Mouse (Mus musculus) forebrain, embryonic 16.5 days (tissue): Measurements from ENCODE around the gene Prkd3. TPM values are rescaled to one million over a fixed set of nuclear protein-coding genes. Genes with fewer than 3 reads are reported as not detected.
A peak's percentile ranks its signal among the peaks of the same experiment; 100 is the strongest.

Experiments used
- ATAC-seq: fragments of 200-750 bp; cut with Nextera tagmentation; 2 replicates; pipeline ENCODE4 v1.8.0; 2017; ENCODE audit warnings: mild to moderate bottlenecking, moderate library complexity
- H3K27ac ChIP-seq: fragments of 300-500 bp; sonication (generic); 2 replicates; pipeline ENCODE4 v1.5.1; 2014; ENCODE audit warnings: low read length, control low read depth
- H3K27me3 ChIP-seq: fragments of 300-500 bp; sonication (generic); replicated peaks from 2 replicates; pipeline ENCODE4 v1.6.1; 2014; ENCODE audit warnings: low read length; ENCODE audit not compliant: control insufficient read depth, insufficient read depth
- H3K36me3 ChIP-seq: fragments of 300-500 bp; sonication (generic); 2 replicates; pipeline ENCODE4 v1.6.1; 2014; ENCODE audit not compliant: control insufficient read depth, insufficient read depth
- H3K4me1 ChIP-seq: fragments of 300-500 bp; sonication (generic); replicated peaks from 2 replicates; pipeline ENCODE4 v1.6.1; 2014; ENCODE audit warnings: low read length; ENCODE audit not compliant: control insufficient read depth, insufficient read depth
- H3K4me2 ChIP-seq: fragments of 300-500 bp; sonication (generic); 2 replicates; pipeline ENCODE4 v1.6.1; 2014; ENCODE audit warnings: mild to moderate bottlenecking, low read length, control low read depth
- H3K4me3 ChIP-seq: fragments of 300-500 bp; sonication (generic); replicated peaks from 2 replicates; pipeline ENCODE4 v1.5.1; 2014; ENCODE audit warnings: mild to moderate bottlenecking, low read length, control low read depth
- H3K9ac ChIP-seq: fragments of 300-500 bp; sonication (generic); replicated peaks from 2 replicates; pipeline ENCODE4 v1.6.1; 2014; ENCODE audit warnings: low read depth, low read length, control low read depth
- H3K9me3 ChIP-seq: fragments of 300-500 bp; sonication (generic); 2 replicates; pipeline ENCODE4 v1.6.1; 2016; ENCODE audit warnings: low read length; ENCODE audit not compliant: control insufficient read depth
- WGBS: fragments of 180-500 bp; shearing (Covaris S2); extraction: QIAGEN DNeasy Blood & Tissue Kit; methylation state at CpG from one replicate; pipeline ENCODE4 v1.1.7; 2014; 5-methylcytosine and 5-hydroxymethylcytosine counted together
- polyA plus RNA-seq: library from polyadenylated mRNA; unstranded; fragments of >200 nt; fragmentation: Nextera tagmentation; extraction: Ambion mirVana; gene quantifications from 2 replicates; pipeline ENCODE4 v1.2.1, GENCODE M21; 2015

The Prkd3 gene
- polyA plus RNA-seq, 1 experiment from 2014 or later, result 27.0 TPM

GRCm38 (mm10) chr17:78916899-78917298 lies 103.7 kb downstream of the Prkd3 start:
- Histone ChIP-seq H3K9me3 (no peaks in the 10 kb centered on the region), H3K36me3 (peaks cover 18% of the 10 kb centered on the region), H3K4me1 (peaks cover 15% of the 10 kb centered on the region), H3K4me2 (peak overlapping the region; percentile 75), H3K4me3 (peak overlapping the region; percentile 86), H3K27me3 (no peaks in the 10 kb centered on the region), H3K9ac (peak overlapping the region; percentile 92), H3K27ac (peak overlapping the region; percentile 82)
- WGBS, result 1% methylated on average over 11 of the region's 11 CpGs
- ATAC-seq, result no peak

- 0% methylated on average over 37 of the region's 37 CpGs for WGBS
- Histone ChIP-seq H3K4me1 (peaks cover 15% of the 10 kb centered on the region), H3K9me3 (no peaks in the 10 kb centered on the region), H3K27ac (peak within 1 kb of the TSS; percentile 82), H3K27me3 (no peaks in the 10 kb centered on the region), H3K36me3 (peaks cover 13% of the 10 kb centered on the region), H3K4me2 (peak within 1 kb of the TSS; percentile 75), H3K9ac (peak within 1 kb of the TSS; percentile 92), H3K4me3 (peak within 1 kb of the TSS; percentile 86)
- peak; percentile 94 for ATAC-seq
These were observed 104.2 kb downstream of the Prkd3 start, which contains the start of gene Cebpzos for GRCm38 (mm10) chr17:78916369-78916813. TSS of gene Cebpzos (plus strand) at chr17:78916500.

- Histone ChIP-seq H3K27ac (peak overlapping the region; percentile 82), H3K36me3 (peaks cover 8% of the 10 kb centered on the region; the same call in 1 of the 2 replicates), H3K4me2 (peak overlapping the region; percentile 75), H3K4me3 (peak overlapping the region; percentile 86), H3K9me3 (no peaks in the 10 kb centered on the region), H3K4me1 (peaks cover 15% of the 10 kb centered on the region), H3K9ac (peak overlapping the region; percentile 92), H3K27me3 (no peaks in the 10 kb centered on the region)
- WGBS, result 47% methylated on average over 6 of the region's 6 CpGs
- ATAC-seq, result peak; percentile 21
These were observed 104.8 kb downstream of the Prkd3 start for GRCm38 (mm10) chr17:78915772-78916171.

- Histone ChIP-seq H3K9ac (no peak overlapping the region), H3K4me2 (no peak overlapping the region), H3K27me3 (no peaks in the 10 kb centered on the region), H3K27ac (no peak overlapping the region), H3K4me1 (peaks cover 15% of the 10 kb centered on the region), H3K9me3 (no peaks in the 10 kb centered on the region), H3K36me3 (peaks cover 3% of the 10 kb centered on the region; the same call in 1 of the 2 replicates), H3K4me3 (no peak overlapping the region)
- 83% methylated on average over 3 of the region's 3 CpGs for WGBS
- no peak for ATAC-seq
These were observed 106.7 kb downstream of the Prkd3 start for GRCm38 (mm10) chr17:78913921-78914320.

- ATAC-seq, result peak; percentile 75
- WGBS, result 29% methylated on average over 6 of the region's 6 CpGs
- Histone ChIP-seq H3K27me3 (no peaks in the 10 kb centered on the region), H3K27ac (no peak overlapping the region), H3K4me1 (peaks cover 13% of the 10 kb centered on the region), H3K9me3 (no peaks in the 10 kb centered on the region), H3K4me3 (peak overlapping the region; percentile 39), H3K4me2 (peak overlapping the region; percentile 42), H3K36me3 (no peaks in the 10 kb centered on the region), H3K9ac (peak overlapping the region; percentile 5; the same call in 1 of the 2 replicates)
These were observed 107.7 kb downstream of the Prkd3 start for GRCm38 (mm10) chr17:78912861-78913281.

- no peaks in the 10 kb centered on the region for H3K27me3 ChIP-seq
- H3K9ac ChIP-seq, result no peak overlapping the region
- WGBS, result 75% methylated on average over 2 of the region's 2 CpGs
- no peak for ATAC-seq
- no peak overlapping the region for H3K4me2 ChIP-seq
- H3K9me3 ChIP-seq, result no peaks in the 10 kb centered on the region
- H3K4me1 ChIP-seq, result no peaks in the 10 kb centered on the region
- no peaks in the 10 kb centered on the region for H3K36me3 ChIP-seq
- no peak overlapping the region for H3K27ac ChIP-seq
- H3K4me3 ChIP-seq, result no peak overlapping the region
These were observed 111.2 kb downstream of the Prkd3 start for GRCm38 (mm10) chr17:78909374-78909773.

GRCm38 (mm10) chr17:78906892-78907291 lies 113.7 kb downstream of the Prkd3 start, which contains the start of gene Sult6b1:
TSS of gene Sult6b1 (minus strand) at chr17:78906992.
- WGBS, result 87% methylated on average over 5 of the region's 5 CpGs
- no peak within 1 kb of the TSS for H3K4me3 ChIP-seq
- no peaks in the 10 kb centered on the region for H3K27me3 ChIP-seq
- H3K9ac ChIP-seq, result no peak within 1 kb of the TSS
- no peak within 1 kb of the TSS for H3K4me2 ChIP-seq
- no peaks in the 10 kb centered on the region for H3K36me3 ChIP-seq
- no peaks in the 10 kb centered on the region for H3K9me3 ChIP-seq
- H3K4me1 ChIP-seq, result no peaks in the 10 kb centered on the region
- no peak for ATAC-seq
- H3K27ac ChIP-seq, result no peak within 1 kb of the TSS

GRCm38 (mm10) chr17:78903158-78903557 lies 117.5 kb downstream of the Prkd3 start:
- no peak overlapping the region for H3K4me2 ChIP-seq
- H3K9me3 ChIP-seq, result no peaks in the 10 kb centered on the region
- ATAC-seq, result no peak
- H3K4me3 ChIP-seq, result no peak overlapping the region
- WGBS, result 89% methylated on average over 2 of the region's 2 CpGs
- H3K4me1 ChIP-seq, result no peaks in the 10 kb centered on the region
- H3K27me3 ChIP-seq, result no peaks in the 10 kb centered on the region
- no peak overlapping the region for H3K9ac ChIP-seq
- H3K36me3 ChIP-seq, result no peaks in the 10 kb centered on the region
- H3K27ac ChIP-seq, result no peak overlapping the region
